8 mouse cellular contexts compared by ENCODE assay signal in genomic region chr8:117410391-117410790, GRCm38 (mm10).
DNase-seq lines count a peak whose midpoint lies in the region.

No protein-coding gene starts in this region.

- DNase-seq in adrenal gland, adult 2 months: peak; percentile 58
- DNase-seq in adrenal gland, adult 8-10 months: no peak
- peak; percentile 42 for DNase-seq in gastrocnemius, postnatal 10 days
- DNase-seq in kidney, adult 11 months: peak; percentile 50
- peak; percentile 82 for DNase-seq in lung, postnatal 10 days
- DNase-seq in left cerebral cortex, adult 9 months (ENCODE audit: low spot score in 2 of 2): no peak
- DNase-seq in spleen, postnatal 14 days (ENCODE audit: low spot score in 2 of 2): no peak
- DNase-seq in layer of hippocampus, adult 11-12 months (ENCODE audit: low spot score): no peak

Comparison
In these comparisons a context has a peak if more than half of its experiments do, and no peak if none do; other contexts are left out.
1. DNase-seq: peak in adrenal gland, adult 2 months (single experiment), gastrocnemius, postnatal 10 days (single experiment), kidney, adult 11 months (single experiment) and lung, postnatal 10 days (single experiment); none in adrenal gland, adult 8-10 months (single experiment), left cerebral cortex, adult 9 months (0 of 2), spleen, postnatal 14 days (0 of 2) and layer of hippocampus, adult 11-12 months (single experiment).